Mouse (Mus musculus) megakaryocyte, embryonic 14.5 days (primary cell): ENCODE measurements at regions not wholly inside any gene's neighbourhood (a gene's known extent, or its start where the extent isn't known, plus 50 kb on each side); places are given as distances from the start of the nearest gene placed in this dataset.

Source experiments
- FLI1 ChIP-seq: IDR thresholded peaks from 2 replicates; pipeline ENCODE4 v1.6.1; 2012; ENCODE audit warnings: low read length, inconsistent platforms, mixed read lengths
- GATA1 ChIP-seq: IDR thresholded peaks from 3 replicates; pipeline ENCODE4 v1.6.1; 2012; ENCODE audit warnings: mixed read lengths, low read length, inconsistent platforms, borderline replicate concordance

- no peak for TF ChIP-seq GATA1
- no peak for TF ChIP-seq FLI1
Measured at GRCm38 (mm10) chr5:149873482-149874002, 144.9 kb upstream of the Rxfp2 start.
